Mouse (Mus musculus): Measurements from ENCODE around the gene Gm13276. TPM values are rescaled to one million over a fixed set of nuclear protein-coding genes. Genes with fewer than 3 reads are reported as not detected.
"Not testable (repeated sequence)": the region's sequence is repeated elsewhere in the genome, so short reads cannot be mapped to it uniquely, and the experiment has no call there.

The Gm13276 gene
- polyA plus RNA-seq, 1 experiment from 2014 or later: not detected

DNA sequence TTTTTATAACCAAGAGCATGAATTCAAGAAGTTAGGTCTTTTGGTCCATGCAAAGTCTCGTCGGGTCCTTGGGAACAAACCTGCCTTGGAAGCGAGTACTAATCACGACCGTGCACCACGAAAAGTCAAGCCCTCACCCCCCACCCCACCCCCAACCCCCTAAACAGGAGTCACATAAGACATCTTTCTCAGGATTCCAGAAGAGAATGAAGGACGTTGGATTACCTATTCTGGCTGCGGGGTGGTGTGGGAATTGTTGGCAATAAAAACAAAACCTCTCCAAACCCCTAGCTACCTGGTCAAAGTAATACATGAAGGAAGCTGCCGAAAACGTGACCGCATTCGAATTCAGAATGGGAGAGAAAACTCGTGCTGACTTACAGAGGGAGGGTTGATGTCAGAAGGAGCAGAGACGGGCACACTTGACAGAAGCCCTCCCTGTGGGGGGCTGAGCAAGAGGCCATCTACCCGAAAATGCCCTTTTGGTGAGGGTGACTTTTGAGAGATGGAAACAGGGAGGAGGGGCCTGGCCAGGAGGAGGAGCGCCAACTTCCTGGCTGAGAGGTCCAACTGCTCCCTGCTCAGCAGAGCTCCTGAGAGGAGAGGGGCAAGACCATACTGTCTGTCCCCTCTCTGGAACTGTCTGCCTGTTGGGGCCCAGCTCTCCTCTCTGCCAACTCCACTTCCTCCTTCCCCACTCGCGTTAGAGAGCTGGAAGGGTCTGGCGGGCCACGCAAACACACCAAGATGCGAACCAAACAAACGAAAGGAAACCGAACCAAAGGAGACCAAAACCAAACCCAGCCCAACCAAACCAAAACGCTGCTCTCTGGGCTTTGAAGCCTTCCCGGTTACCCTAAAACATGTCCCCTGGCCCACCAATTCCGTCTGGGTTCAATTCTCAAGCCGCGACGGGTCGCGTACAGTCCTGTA, 28.7 kb upstream of the Gm13276 start:
- peak overlapping the region; percentile 70 for H3K27ac ChIP-seq (replicated peaks; ENCODE audit: low read depth, low read length)
- 14% methylated on average over 28 of the region's 31 CpGs for WGBS
- H3K4me3 ChIP-seq (ENCODE audit: low read depth, low read length): peak overlapping the region; percentile 33
- peak; percentile 16 for DNase-seq (ENCODE audit: low spot score)
- not testable (repeated sequence) for H3K4me1 ChIP-seq (ENCODE audit: control insufficient read depth, insufficient read depth, low read length); H3K36me3 ChIP-seq (replicated peaks; ENCODE audit: control insufficient read depth, insufficient read depth, low read depth, low read length); ATAC-seq (replicated peaks; ENCODE audit: insufficient number of reproducible peaks, low FRiP score, low TSS enrichment, low read depth); H3K9me3 ChIP-seq (replicated peaks; ENCODE audit: control insufficient read depth, low read length); H3K27me3 ChIP-seq (ENCODE audit: control insufficient read depth, insufficient read depth, low read length)
- H3K4me2 ChIP-seq (ENCODE audit: low read depth, low read length): peak overlapping the region; percentile 64
- H3K9ac ChIP-seq (replicated peaks; ENCODE audit: low read length): peak overlapping the region; percentile 60

GRCm38 (mm10) chr4:88757628-88758031, 27.9 kb upstream of the Gm13276 start:
- peak; percentile 87 for DNase-seq (ENCODE audit: low spot score)
- H3K4me3 ChIP-seq (ENCODE audit: low read depth, low read length): peak overlapping the region; percentile 33
- H3K4me1 ChIP-seq (ENCODE audit: control insufficient read depth, insufficient read depth, low read length); H3K27me3 ChIP-seq (ENCODE audit: control insufficient read depth, insufficient read depth, low read length); H3K36me3 ChIP-seq (replicated peaks; ENCODE audit: control insufficient read depth, insufficient read depth, low read depth, low read length); H3K9me3 ChIP-seq (replicated peaks; ENCODE audit: control insufficient read depth, low read length): not testable (repeated sequence)
- ATAC-seq (replicated peaks; ENCODE audit: insufficient number of reproducible peaks, low FRiP score, low TSS enrichment, low read depth): peak; percentile 100
- peak overlapping the region; percentile 60 for H3K9ac ChIP-seq (replicated peaks; ENCODE audit: low read length)
- peak overlapping the region; percentile 70 for H3K27ac ChIP-seq (replicated peaks; ENCODE audit: low read depth, low read length)
- WGBS: under 1% methylated on average over 17 of the region's 21 CpGs
- peak overlapping the region; percentile 64 for H3K4me2 ChIP-seq (ENCODE audit: low read depth, low read length)

DNA sequence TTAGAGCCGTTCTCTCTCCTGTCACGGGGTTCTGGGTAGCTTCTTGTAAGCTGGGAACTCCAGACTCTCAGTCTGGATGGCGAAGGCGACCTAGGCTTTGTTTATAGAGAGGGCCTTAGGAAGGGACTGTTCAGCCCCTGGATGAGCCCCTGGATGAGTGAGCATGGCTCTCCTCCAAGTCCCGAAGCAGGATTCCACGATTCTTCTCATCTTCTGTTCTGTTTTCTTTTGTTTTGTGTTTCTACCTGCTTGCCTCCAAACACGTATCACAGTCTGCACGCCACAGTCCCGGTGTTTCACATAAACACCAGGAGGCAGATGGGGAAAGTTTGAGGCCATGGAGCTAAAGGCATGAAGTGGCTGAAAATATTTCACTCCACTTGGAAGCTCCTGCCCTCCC, 26.8 kb upstream of the Gm13276 start:
- not testable (repeated sequence) for H3K9ac ChIP-seq (replicated peaks; ENCODE audit: low read length); H3K36me3 ChIP-seq (replicated peaks; ENCODE audit: control insufficient read depth, insufficient read depth, low read depth, low read length)

DNA sequence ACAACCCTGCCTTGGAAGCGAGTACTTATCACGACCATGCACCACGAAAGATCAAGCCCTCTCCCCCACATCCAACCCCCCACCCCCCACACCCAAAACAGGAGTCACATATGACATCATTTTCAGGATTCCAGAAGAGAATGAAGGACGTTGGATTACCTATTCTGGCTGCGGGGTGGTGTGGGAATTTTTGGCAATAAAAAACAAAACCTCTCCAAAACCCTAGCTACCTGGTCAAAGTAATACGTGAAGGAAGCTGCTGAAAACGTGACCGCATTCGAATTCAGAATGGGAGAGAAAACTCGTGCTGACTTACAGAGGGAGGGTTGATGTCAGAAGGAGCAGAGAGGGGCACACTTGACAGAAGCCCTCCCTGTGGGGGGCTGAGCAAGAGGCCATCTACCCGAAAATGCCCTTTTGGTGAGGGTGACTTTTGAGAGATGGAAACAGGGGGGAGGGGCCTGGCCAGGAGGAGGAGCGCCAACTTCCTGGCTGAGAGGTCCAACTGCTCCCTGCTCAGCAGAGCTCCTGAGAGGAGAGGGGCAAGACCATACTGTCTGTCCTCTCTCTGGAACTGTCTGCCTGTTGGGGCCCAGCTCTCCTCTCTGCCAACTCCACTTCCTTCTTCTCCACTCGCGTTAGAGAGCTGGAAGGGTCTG, 25.8 kb upstream of the Gm13276 start, which contains the start of gene Gm13283:
Gene Gm13283, plus strand, starts transcription at position 510 of the 659 bp plus-strand sequence.
- DNase-seq (ENCODE audit: low spot score); H3K9me3 ChIP-seq (replicated peaks; ENCODE audit: control insufficient read depth, low read length); H3K9ac ChIP-seq (replicated peaks; ENCODE audit: low read length); ATAC-seq (replicated peaks; ENCODE audit: insufficient number of reproducible peaks, low FRiP score, low TSS enrichment, low read depth); H3K36me3 ChIP-seq (replicated peaks; ENCODE audit: control insufficient read depth, insufficient read depth, low read depth, low read length); H3K27ac ChIP-seq (replicated peaks; ENCODE audit: low read depth, low read length); H3K4me1 ChIP-seq (ENCODE audit: control insufficient read depth, insufficient read depth, low read length); H3K27me3 ChIP-seq (ENCODE audit: control insufficient read depth, insufficient read depth, low read length): not testable (repeated sequence)
- 26% methylated on average over 7 of the region's 14 CpGs for WGBS
- Histone ChIP-seq H3K4me2 (ENCODE audit: low read depth, low read length) (peak within 1 kb of the TSS; percentile 46), H3K4me3 (ENCODE audit: low read depth, low read length) (peak within 1 kb of the TSS; percentile 21)

More for the DNA sequence above, 26.8 kb upstream of the Gm13276 start:
- not testable (repeated sequence) for H3K27me3 ChIP-seq (ENCODE audit: control insufficient read depth, insufficient read depth, low read length); DNase-seq (ENCODE audit: low spot score); H3K9me3 ChIP-seq (replicated peaks; ENCODE audit: control insufficient read depth, low read length); ATAC-seq (replicated peaks; ENCODE audit: insufficient number of reproducible peaks, low FRiP score, low TSS enrichment, low read depth); H3K4me2 ChIP-seq (ENCODE audit: low read depth, low read length); H3K27ac ChIP-seq (replicated peaks; ENCODE audit: low read depth, low read length); H3K4me1 ChIP-seq (ENCODE audit: control insufficient read depth, insufficient read depth, low read length); H3K4me3 ChIP-seq (ENCODE audit: low read depth, low read length)
- 85% methylated on average over 8 of the region's 9 CpGs for WGBS

- peak; percentile 79 for DNase-seq (ENCODE audit: low spot score)
- WGBS: 0% methylated on average over 19 of the region's 28 CpGs
- H3K4me2 ChIP-seq (ENCODE audit: low read depth, low read length): peak overlapping the region; percentile 46
- H3K27ac ChIP-seq (replicated peaks; ENCODE audit: low read depth, low read length); H3K4me1 ChIP-seq (ENCODE audit: control insufficient read depth, insufficient read depth, low read length); H3K27me3 ChIP-seq (ENCODE audit: control insufficient read depth, insufficient read depth, low read length); ATAC-seq (replicated peaks; ENCODE audit: insufficient number of reproducible peaks, low FRiP score, low TSS enrichment, low read depth); H3K9me3 ChIP-seq (replicated peaks; ENCODE audit: control insufficient read depth, low read length); H3K36me3 ChIP-seq (replicated peaks; ENCODE audit: control insufficient read depth, insufficient read depth, low read depth, low read length); H3K9ac ChIP-seq (replicated peaks; ENCODE audit: low read length): not testable (repeated sequence)
- peak overlapping the region; percentile 21 for H3K4me3 ChIP-seq (ENCODE audit: low read depth, low read length)
Measured at GRCm38 (mm10) chr4:88760431-88760830, 25.1 kb upstream of the Gm13276 start.

DNA sequence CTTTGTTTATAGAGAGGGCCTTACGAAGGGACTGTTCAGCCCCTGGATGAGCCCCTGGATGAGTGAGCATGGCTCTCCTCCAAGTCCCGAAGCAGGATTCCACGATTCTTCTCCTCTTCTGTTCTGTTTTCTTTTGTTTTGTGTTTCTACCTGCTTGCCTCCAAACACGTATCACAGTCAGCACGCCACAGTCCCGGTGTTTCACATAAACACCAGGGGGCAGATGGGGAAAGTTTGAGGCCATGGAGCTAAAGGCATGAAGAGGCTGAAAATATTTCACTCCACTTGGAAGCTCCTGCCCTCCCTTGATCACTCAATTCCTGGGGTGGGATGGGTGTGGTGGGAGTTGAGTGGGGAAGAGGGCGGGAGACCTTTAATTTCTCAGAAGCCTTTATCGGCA, 23.7 kb upstream of the Gm13276 start:
- not testable (repeated sequence) for H3K27ac ChIP-seq (replicated peaks; ENCODE audit: low read depth, low read length); H3K27me3 ChIP-seq (ENCODE audit: control insufficient read depth, insufficient read depth, low read length); H3K9me3 ChIP-seq (replicated peaks; ENCODE audit: control insufficient read depth, low read length); H3K36me3 ChIP-seq (replicated peaks; ENCODE audit: control insufficient read depth, insufficient read depth, low read depth, low read length); H3K9ac ChIP-seq (replicated peaks; ENCODE audit: low read length); H3K4me2 ChIP-seq (ENCODE audit: low read depth, low read length); DNase-seq (ENCODE audit: low spot score); H3K4me1 ChIP-seq (ENCODE audit: control insufficient read depth, insufficient read depth, low read length); H3K4me3 ChIP-seq (ENCODE audit: low read depth, low read length); ATAC-seq (replicated peaks; ENCODE audit: insufficient number of reproducible peaks, low FRiP score, low TSS enrichment, low read depth)
- 74% methylated on average over 6 of the region's 8 CpGs for WGBS

GRCm38 (mm10) chr4:88762341-88762740, 23.2 kb upstream of the Gm13276 start:
- H3K4me1 ChIP-seq (ENCODE audit: control insufficient read depth, insufficient read depth, low read length); H3K4me2 ChIP-seq (ENCODE audit: low read depth, low read length); H3K4me3 ChIP-seq (ENCODE audit: low read depth, low read length); H3K27ac ChIP-seq (replicated peaks; ENCODE audit: low read depth, low read length); ATAC-seq (replicated peaks; ENCODE audit: insufficient number of reproducible peaks, low FRiP score, low TSS enrichment, low read depth); H3K9me3 ChIP-seq (replicated peaks; ENCODE audit: control insufficient read depth, low read length); DNase-seq (ENCODE audit: low spot score); H3K36me3 ChIP-seq (replicated peaks; ENCODE audit: control insufficient read depth, insufficient read depth, low read depth, low read length); H3K27me3 ChIP-seq (ENCODE audit: control insufficient read depth, insufficient read depth, low read length); H3K9ac ChIP-seq (replicated peaks; ENCODE audit: low read length): not testable (repeated sequence)
- WGBS: 60% methylated on average over 7 of the region's 9 CpGs

Data from embryonic facial prominence, embryonic 11.5 days (tissue).